Mouse (Mus musculus) neural tube, embryonic 11.5 days (tissue): Measurements from ENCODE around the gene Rsph3b. TPM values are rescaled to one million over a fixed set of nuclear protein-coding genes. Genes with fewer than 3 reads are reported as not detected.

ENCODE experiments used
- ATAC-seq: fragments of 200-750 bp; cut with Nextera tagmentation; 2 replicates; pipeline ENCODE4 v1.8.0; 2017; ENCODE audit warnings: moderate number of reproducible peaks, mild to moderate bottlenecking, moderate TSS enrichment, moderate library complexity; ENCODE audit not compliant: insufficient read depth, low FRiP score, low TSS enrichment
- DNase-seq: peaks from one replicate; pipeline ENCODE4 v3.0.0-alpha.2; 2015; ENCODE audit warnings: low spot score
- H3K27ac ChIP-seq: fragments of 300-500 bp; sonication (generic); 2 replicates; pipeline ENCODE4 v1.5.1; 2014; ENCODE audit warnings: low read depth, mild to moderate bottlenecking, low read length
- H3K27me3 ChIP-seq: fragments of 300-500 bp; sonication (generic); 2 replicates; pipeline ENCODE4 v1.6.1; 2014; ENCODE audit warnings: mild to moderate bottlenecking, low read length, mixed read lengths; ENCODE audit not compliant: control insufficient read depth, insufficient read depth
- H3K36me3 ChIP-seq: fragments of 300-500 bp; sonication (generic); 2 replicates; pipeline ENCODE4 v1.6.1; 2014; ENCODE audit warnings: mild to moderate bottlenecking, low read length, moderate library complexity, mixed read lengths; ENCODE audit not compliant: control insufficient read depth, insufficient read depth
- H3K4me1 ChIP-seq: fragments of 300-500 bp; sonication (generic); 2 replicates; pipeline ENCODE4 v1.6.1; 2014; ENCODE audit warnings: low read length, mixed read lengths; ENCODE audit not compliant: control insufficient read depth, insufficient read depth
- H3K4me2 ChIP-seq: fragments of 300-500 bp; sonication (generic); 2 replicates; pipeline ENCODE4 v1.6.1; 2014; ENCODE audit warnings: low read depth, mild to moderate bottlenecking, moderate library complexity
- H3K4me3 ChIP-seq: fragments of 300-500 bp; sonication (generic); 2 replicates; pipeline ENCODE4 v1.5.1; 2014; ENCODE audit warnings: low read depth, low read length
- H3K9ac ChIP-seq: fragments of 300-500 bp; sonication (generic); 2 replicates; pipeline ENCODE4 v1.6.1; 2014; ENCODE audit warnings: mild to moderate bottlenecking, low read length
- H3K9me3 ChIP-seq: fragments of 300-500 bp; sonication (generic); 2 replicates; pipeline ENCODE4 v1.6.1; 2016; ENCODE audit warnings: low read length; ENCODE audit not compliant: control insufficient read depth
- WGBS: fragments of 180-500 bp; shearing (Covaris S2); extraction: QIAGEN DNeasy Blood & Tissue Kit; methylation state at CpG from one replicate; pipeline ENCODE4 v1.1.7; 2014; 5-methylcytosine and 5-hydroxymethylcytosine counted together
- polyA plus RNA-seq: library from polyadenylated mRNA; unstranded; fragments of >200 nt; fragmentation: Nextera tagmentation; extraction: Ambion mirVana; gene quantifications from 2 replicates; pipeline ENCODE4 v1.2.1, GENCODE M21; 2014

Gene Rsph3b
- polyA plus RNA-seq, 1 experiment from 2014 or later: 39.9 TPM

DNA sequence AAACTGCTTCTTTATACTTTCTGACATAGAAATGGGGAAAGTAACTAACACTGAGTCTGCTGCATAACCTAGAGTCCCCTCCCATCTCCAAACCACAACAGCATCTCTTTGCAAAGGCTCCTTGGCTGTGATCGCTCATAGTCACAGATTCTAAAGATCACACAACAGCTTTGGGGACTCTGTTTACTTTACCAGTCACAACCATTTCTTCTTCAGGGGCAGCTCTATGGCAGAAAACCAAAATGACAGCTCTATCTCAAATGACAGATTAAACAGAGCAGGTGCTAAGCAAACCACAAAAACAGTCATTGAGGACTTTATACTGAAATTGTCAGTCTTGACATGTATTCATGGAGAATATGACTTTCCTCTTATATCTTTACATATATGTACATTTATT, 62.0 kb downstream of the Rsph3b start:
- WGBS: 89% methylated on average over 1 of the region's 1 CpGs
- H3K9ac ChIP-seq: no peak overlapping the region
- H3K36me3 ChIP-seq: no peaks in the 10 kb centered on the region
- H3K4me3 ChIP-seq: no peak overlapping the region
- H3K4me1 ChIP-seq: no peaks in the 10 kb centered on the region
- H3K27me3 ChIP-seq: no peaks in the 10 kb centered on the region
- H3K4me2 ChIP-seq: no peak overlapping the region
- ATAC-seq: no peak
- H3K27ac ChIP-seq: no peak overlapping the region
- no peak for DNase-seq
- no peaks in the 10 kb centered on the region for H3K9me3 ChIP-seq

DNA sequence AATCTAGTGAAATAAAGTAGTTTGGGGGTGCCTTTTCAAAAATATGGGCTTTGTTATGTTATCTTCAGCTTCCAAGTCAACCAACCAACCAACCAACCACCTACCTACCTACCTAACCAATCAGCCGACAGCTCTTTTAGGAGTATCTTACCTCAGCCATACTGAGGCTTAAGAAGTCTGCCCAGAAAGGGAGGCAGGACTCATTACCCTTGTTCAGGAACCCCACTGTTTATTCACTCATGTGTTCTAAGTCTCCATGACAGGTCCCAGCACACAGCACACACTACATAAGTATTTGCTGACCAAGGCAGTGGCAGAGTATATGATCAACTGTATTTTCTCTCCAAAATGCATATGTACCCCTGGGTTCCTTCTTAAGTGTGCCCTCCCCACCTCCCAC, 64.0 kb downstream of the Rsph3b start:
- H3K27ac ChIP-seq: no peak overlapping the region
- no peaks in the 10 kb centered on the region for H3K9me3 ChIP-seq
- H3K9ac ChIP-seq: no peak overlapping the region
- no peaks in the 10 kb centered on the region for H3K36me3 ChIP-seq
- ATAC-seq (no peak), DNase-seq (no peak)
- H3K4me3 ChIP-seq: no peak overlapping the region
- 100% methylated on average over 1 of the region's 1 CpGs for WGBS
- no peaks in the 10 kb centered on the region for H3K4me1 ChIP-seq
- H3K4me2 ChIP-seq: no peak overlapping the region
- no peaks in the 10 kb centered on the region for H3K27me3 ChIP-seq

DNA sequence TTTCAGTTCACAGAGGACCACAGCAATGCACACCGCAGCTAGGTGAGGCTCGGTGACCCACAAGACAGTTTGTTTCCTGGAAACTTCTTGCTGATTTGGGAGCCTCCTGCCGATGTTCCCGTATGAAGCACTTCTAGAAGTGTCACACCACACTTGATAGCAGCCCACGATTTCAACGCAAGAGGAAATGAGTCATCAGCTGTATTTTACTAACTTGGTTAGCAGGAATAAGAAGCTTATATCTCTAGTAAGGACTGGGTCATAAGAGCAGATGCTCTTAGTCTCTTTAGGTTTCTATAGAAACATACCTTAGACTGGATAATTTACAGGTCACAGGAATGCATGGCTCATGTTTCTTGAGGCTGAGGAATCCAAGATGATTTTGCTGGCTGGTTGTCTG, 67.2 kb downstream of the Rsph3b start:
- no peaks in the 10 kb centered on the region for H3K9me3 ChIP-seq
- no peak overlapping the region for H3K4me3 ChIP-seq
- no peak overlapping the region for H3K4me2 ChIP-seq
- no peak overlapping the region for H3K27ac ChIP-seq
- DNase-seq (no peak), ATAC-seq (no peak)
- H3K27me3 ChIP-seq: no peaks in the 10 kb centered on the region
- no peaks in the 10 kb centered on the region for H3K36me3 ChIP-seq
- no peaks in the 10 kb centered on the region for H3K4me1 ChIP-seq
- 89% methylated on average over 6 of the region's 6 CpGs for WGBS
- no peak overlapping the region for H3K9ac ChIP-seq

DNA sequence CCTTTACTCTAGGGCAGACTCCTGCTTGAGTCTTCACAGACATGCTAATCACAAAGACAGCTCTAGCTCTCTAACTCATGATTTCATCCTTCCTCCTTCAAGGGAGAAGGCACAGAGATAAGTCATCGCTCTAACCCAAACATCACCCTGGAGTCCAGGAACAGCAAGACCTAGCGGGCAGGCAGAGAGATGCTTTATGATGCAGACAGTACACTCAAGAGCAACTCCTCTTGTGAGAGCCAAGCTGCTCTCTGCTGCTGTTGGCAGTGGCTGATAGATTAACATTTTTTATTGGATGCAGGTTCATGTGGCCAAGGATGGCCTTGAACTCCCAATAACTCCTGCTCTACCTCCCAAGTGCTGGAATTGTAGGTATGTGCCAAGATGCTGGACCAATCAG, 77.1 kb downstream of the Rsph3b start:
- ATAC-seq (no peak), DNase-seq (no peak)
- Histone ChIP-seq H3K27me3 (no peaks in the 10 kb centered on the region), H3K36me3 (no peaks in the 10 kb centered on the region), H3K4me2 (no peak overlapping the region), H3K4me1 (no peaks in the 10 kb centered on the region), H3K9ac (no peak overlapping the region), H3K9me3 (no peaks in the 10 kb centered on the region), H3K4me3 (no peak overlapping the region), H3K27ac (no peak overlapping the region)
- WGBS: 98% methylated on average over 2 of the region's 2 CpGs

DNA sequence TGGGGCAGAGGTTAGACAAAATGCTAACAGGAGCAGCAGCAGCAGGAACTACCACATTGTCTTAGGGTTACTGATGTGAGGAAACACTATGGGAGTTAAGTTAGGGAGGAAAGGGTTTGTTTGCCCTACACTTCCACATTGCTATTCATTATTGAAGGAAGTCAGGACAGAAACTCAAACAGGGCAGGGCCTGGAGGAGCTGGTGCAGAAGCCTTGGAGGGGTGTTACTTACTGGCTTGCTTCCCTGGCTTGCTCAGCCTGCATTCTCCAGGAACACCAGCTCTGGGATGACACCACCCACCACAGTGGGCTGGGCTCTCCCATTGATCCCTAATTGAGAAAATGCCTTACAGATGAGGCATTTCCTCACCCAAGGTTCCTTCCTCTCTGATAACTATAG, 79.7 kb downstream of the Rsph3b start:
- ATAC-seq (no peak), DNase-seq (no peak)
- Histone ChIP-seq H3K27me3 (no peaks in the 10 kb centered on the region), H3K27ac (no peak overlapping the region), H3K9ac (no peak overlapping the region), H3K36me3 (no peaks in the 10 kb centered on the region), H3K4me2 (no peak overlapping the region), H3K4me3 (no peak overlapping the region), H3K9me3 (no peaks in the 10 kb centered on the region), H3K4me1 (no peaks in the 10 kb centered on the region)

DNA sequence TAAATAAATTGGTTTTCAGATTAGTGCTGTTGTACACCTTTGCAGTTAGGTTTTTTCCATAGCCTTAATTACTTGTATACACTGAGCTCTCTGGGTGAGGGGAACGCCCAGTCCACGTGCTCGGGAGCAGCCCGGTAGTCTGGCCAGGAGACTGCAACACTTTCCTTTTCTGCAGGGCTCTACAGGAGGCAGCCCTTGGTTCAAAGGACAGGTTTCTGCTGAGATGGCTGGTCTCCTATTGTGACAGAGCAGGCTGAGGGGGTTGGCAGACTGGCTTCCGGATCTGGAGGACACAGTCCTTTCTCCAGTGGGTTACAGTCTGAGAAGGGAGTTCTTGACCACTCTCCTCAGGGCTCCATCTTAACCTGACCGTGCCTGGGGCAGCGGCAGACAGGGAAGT, 80.7 kb downstream of the Rsph3b start:
- no peak overlapping the region for H3K4me3 ChIP-seq
- ATAC-seq (no peak), DNase-seq (no peak)
- H3K9ac ChIP-seq: no peak overlapping the region
- H3K9me3 ChIP-seq: no peaks in the 10 kb centered on the region
- no peaks in the 10 kb centered on the region for H3K36me3 ChIP-seq
- no peaks in the 10 kb centered on the region for H3K4me1 ChIP-seq
- no peak overlapping the region for H3K4me2 ChIP-seq
- H3K27me3 ChIP-seq: no peaks in the 10 kb centered on the region
- no peak overlapping the region for H3K27ac ChIP-seq
- 18% methylated on average over 7 of the region's 7 CpGs for WGBS

DNA sequence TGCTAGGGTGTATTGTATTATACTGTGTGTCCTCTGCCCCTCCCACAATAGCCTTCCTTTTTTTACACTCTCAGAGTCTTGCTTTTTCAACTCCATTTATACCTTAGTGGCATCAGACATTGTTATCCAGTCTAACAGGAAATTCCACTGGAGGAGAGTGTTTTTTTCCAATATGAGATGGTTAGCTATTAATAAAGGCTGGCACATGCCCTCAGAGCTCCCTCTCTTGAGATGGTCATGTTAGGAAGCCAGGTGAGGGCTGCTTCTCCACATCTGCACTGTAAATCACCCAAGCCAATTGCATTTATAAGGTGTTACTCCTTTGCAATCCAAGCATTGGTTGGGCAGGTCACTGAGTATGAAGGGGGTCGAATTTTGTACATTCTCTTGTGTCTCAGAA, 81.9 kb downstream of the Rsph3b start:
- peaks cover 4% of the 10 kb centered on the region; the same call in 1 of the 2 replicates for H3K4me1 ChIP-seq
- H3K36me3 ChIP-seq: no peaks in the 10 kb centered on the region
- no peaks in the 10 kb centered on the region for H3K27me3 ChIP-seq
- H3K9ac ChIP-seq: no peak overlapping the region
- H3K9me3 ChIP-seq: no peaks in the 10 kb centered on the region
- no peak overlapping the region for H3K27ac ChIP-seq
- no peak overlapping the region for H3K4me2 ChIP-seq
- DNase-seq (no peak), ATAC-seq (no peak)
- WGBS: 74% methylated on average over 1 of the region's 1 CpGs
- H3K4me3 ChIP-seq: no peak overlapping the region

DNA sequence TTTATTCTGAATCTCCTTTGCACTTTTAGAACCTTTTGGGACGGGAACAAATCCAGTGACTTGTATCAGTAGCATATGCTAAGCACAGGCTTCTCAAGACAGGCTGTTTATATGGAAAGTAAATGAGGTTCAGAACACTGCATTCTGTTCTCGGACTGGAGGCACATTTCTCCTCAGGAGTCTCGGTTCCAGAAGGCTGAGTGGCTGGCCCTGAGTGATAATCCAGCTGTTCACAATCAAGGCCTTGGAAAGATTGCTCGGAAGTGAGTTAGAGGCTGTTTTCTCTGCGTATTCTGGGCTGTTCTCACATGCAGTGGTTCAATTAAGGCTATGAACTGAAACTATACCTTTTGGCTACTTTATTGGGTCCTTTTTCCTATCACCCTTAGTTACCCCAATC, 82.9 kb downstream of the Rsph3b start:
- Histone ChIP-seq H3K9me3 (no peaks in the 10 kb centered on the region), H3K9ac (no peak overlapping the region), H3K4me3 (no peak overlapping the region), H3K4me1 (peaks cover 9% of the 10 kb centered on the region), H3K36me3 (no peaks in the 10 kb centered on the region), H3K4me2 (no peak overlapping the region), H3K27me3 (no peaks in the 10 kb centered on the region), H3K27ac (no peak overlapping the region)
- 43% methylated on average over 5 of the region's 5 CpGs for WGBS
- no peak for ATAC-seq
- no peak for DNase-seq

DNA sequence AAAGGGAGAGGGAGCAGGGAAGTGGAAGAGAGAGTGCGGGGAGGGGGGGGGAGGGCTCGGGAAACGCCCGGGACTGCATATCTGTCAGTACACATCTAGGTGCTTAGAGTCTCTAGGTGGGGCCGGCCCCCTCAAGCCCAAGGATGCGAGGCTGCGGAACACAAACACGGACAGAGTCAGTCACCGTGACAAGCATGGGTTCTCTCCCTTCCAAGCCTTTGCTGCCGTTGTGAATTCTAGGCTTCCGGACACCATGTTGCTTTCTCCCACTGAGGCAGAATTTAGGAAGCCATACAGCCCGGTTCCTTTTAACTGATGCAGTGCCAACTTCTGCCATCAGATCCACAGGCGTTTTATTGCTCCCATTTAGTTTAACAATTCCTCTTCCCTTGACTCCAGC, 83.6 kb downstream of the Rsph3b start:
- no peak for DNase-seq
- H3K27ac ChIP-seq: no peak overlapping the region
- no peak overlapping the region for H3K4me3 ChIP-seq
- H3K4me1 ChIP-seq: peaks cover 12% of the 10 kb centered on the region
- H3K9me3 ChIP-seq: no peaks in the 10 kb centered on the region
- H3K4me2 ChIP-seq: 0 out of 2 replicates have a peak overlapping the region, but pooled peaks have one; percentile 3
- 10% methylated on average over 13 of the region's 13 CpGs for WGBS
- H3K36me3 ChIP-seq: no peaks in the 10 kb centered on the region
- H3K9ac ChIP-seq: no peak overlapping the region
- no peaks in the 10 kb centered on the region for H3K27me3 ChIP-seq
- no peak for ATAC-seq
